Mouse (Mus musculus) intestine, postnatal 0 days (tissue): Measurements from ENCODE around the gene Nup107. TPM values are rescaled to one million over a fixed set of nuclear protein-coding genes. Genes with fewer than 3 reads are reported as not detected.

Experiments
- ATAC-seq: fragments of 200-750 bp; cut with Nextera tagmentation; 2 replicates; pipeline ENCODE4 v1.8.0; 2017; ENCODE audit warnings: mild to moderate bottlenecking, moderate TSS enrichment, moderate library complexity
- H3K27ac ChIP-seq: fragments of 300-500 bp; sonication (generic); 2 replicates; pipeline ENCODE4 v1.5.1; 2014; ENCODE audit warnings: mild to moderate bottlenecking, low read depth, low read length, moderate library complexity
- H3K27me3 ChIP-seq: fragments of 300-500 bp; sonication (generic); replicated peaks from 2 replicates; pipeline ENCODE4 v1.6.1; 2014; ENCODE audit warnings: low read length, mixed read lengths; ENCODE audit not compliant: control insufficient read depth, insufficient read depth
- H3K36me3 ChIP-seq: fragments of 300-500 bp; sonication (generic); 2 replicates; pipeline ENCODE4 v1.6.1; 2014; ENCODE audit warnings: mild to moderate bottlenecking, moderate library complexity; ENCODE audit not compliant: control insufficient read depth, insufficient read depth
- H3K4me1 ChIP-seq: fragments of 300-500 bp; sonication (generic); replicated peaks from 2 replicates; pipeline ENCODE4 v1.6.1; 2014; ENCODE audit warnings: antibody characterized with exemption, low read length, mixed read lengths; ENCODE audit not compliant: control insufficient read depth, insufficient read depth
- H3K4me2 ChIP-seq: fragments of 300-500 bp; sonication (generic); replicated peaks from 2 replicates; pipeline ENCODE4 v1.6.1; 2014; ENCODE audit warnings: low read depth, mild to moderate bottlenecking, moderate library complexity
- H3K4me3 ChIP-seq: fragments of 300-500 bp; sonication (generic); 2 replicates; pipeline ENCODE4 v1.5.1; 2014; ENCODE audit warnings: low read depth, low read length
- H3K9ac ChIP-seq: fragments of 300-500 bp; sonication (generic); 2 replicates; pipeline ENCODE4 v1.6.1; 2014; ENCODE audit warnings: mild to moderate bottlenecking, low read depth, low read length
- H3K9me3 ChIP-seq: fragments of 300-500 bp; sonication (generic); 2 replicates; pipeline ENCODE4 v1.6.1; 2016; ENCODE audit warnings: mixed run types; ENCODE audit not compliant: control insufficient read depth
- CTCF ChIP-seq: sonication (generic); IDR thresholded peaks from 2 replicates; pipeline ENCODE4 v1.5.1; 2016; ENCODE audit warnings: low read depth, mild to moderate bottlenecking, control low read depth, antibody characterized with exemption, moderate library complexity
- WGBS: fragments of 180-500 bp; shearing (Covaris S2); extraction: QIAGEN DNeasy Blood & Tissue Kit; methylation state at CpG from one replicate; pipeline ENCODE4 v1.1.7; 2014; 5-methylcytosine and 5-hydroxymethylcytosine counted together
- polyA plus RNA-seq: library from polyadenylated mRNA; unstranded; fragments of >200 nt; fragmentation: Nextera tagmentation; extraction: Ambion mirVana; gene quantifications from 2 replicates; pipeline ENCODE4 v1.2.1, GENCODE M21; 2015

Nup107 gene
- polyA plus RNA-seq, 1 experiment from 2014 or later: 16.2 TPM

- Histone ChIP-seq H3K27me3 (no peaks in the 10 kb centered on the region), H3K4me3 (no peak overlapping the region), H3K4me2 (no peak overlapping the region), H3K4me1 (no peaks in the 10 kb centered on the region), H3K9me3 (no peaks in the 10 kb centered on the region), H3K27ac (no peak overlapping the region), H3K9ac (no peak overlapping the region), H3K36me3 (peaks cover 7% of the 10 kb centered on the region)
- ATAC-seq: no peak
- 90% methylated on average over 17 of the region's 17 CpGs for WGBS
- no peak for TF ChIP-seq CTCF
Observed at GRCm38 (mm10) chr10:117790421-117791170, 1.9 kb downstream of the Nup107 start.

GRCm38 (mm10) chr10:117790011-117790410, 2.5 kb downstream of the Nup107 start:
- Histone ChIP-seq H3K9me3 (no peaks in the 10 kb centered on the region), H3K27ac (no peak overlapping the region), H3K4me1 (no peaks in the 10 kb centered on the region), H3K4me3 (no peak overlapping the region), H3K9ac (no peak overlapping the region), H3K4me2 (no peak overlapping the region), H3K36me3 (peaks cover 13% of the 10 kb centered on the region), H3K27me3 (no peaks in the 10 kb centered on the region)
- TF ChIP-seq CTCF: no peak
- 92% methylated on average over 1 of the region's 1 CpGs for WGBS
- no peak for ATAC-seq

DNA sequence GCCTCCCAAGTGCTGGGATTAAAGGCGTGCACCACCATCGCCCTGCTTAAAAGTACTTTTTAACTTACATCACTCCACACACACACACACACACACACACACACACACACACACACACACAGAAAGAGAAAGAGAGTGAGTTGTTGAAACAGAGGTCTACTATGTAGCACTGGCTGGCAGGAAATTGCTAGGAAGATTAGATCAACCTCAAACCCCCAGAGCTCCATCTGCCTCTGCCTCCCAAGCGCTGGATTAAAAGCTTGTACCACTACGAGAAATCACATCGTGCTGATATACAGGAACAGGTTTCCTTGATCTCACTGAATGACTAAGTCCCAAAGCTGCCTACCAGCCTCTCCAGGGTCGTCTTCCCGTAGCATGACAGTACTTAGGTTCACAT, 7.9 kb downstream of the Nup107 start:
- H3K9ac ChIP-seq: no peak overlapping the region
- no peak for ATAC-seq
- H3K4me2 ChIP-seq: no peak overlapping the region
- WGBS: 93% methylated on average over 7 of the region's 7 CpGs
- no peaks in the 10 kb centered on the region for H3K27me3 ChIP-seq
- H3K4me1 ChIP-seq: no peaks in the 10 kb centered on the region
- H3K27ac ChIP-seq: no peak overlapping the region
- H3K9me3 ChIP-seq: no peaks in the 10 kb centered on the region
- H3K4me3 ChIP-seq: no peak overlapping the region
- TF ChIP-seq CTCF: no peak
- peaks cover 54% of the 10 kb centered on the region for H3K36me3 ChIP-seq

GRCm38 (mm10) chr10:117783786-117784420, 8.6 kb downstream of the Nup107 start:
- 93% methylated on average over 13 of the region's 13 CpGs for WGBS
- Histone ChIP-seq H3K27me3 (no peaks in the 10 kb centered on the region), H3K27ac (no peak overlapping the region), H3K9ac (no peak overlapping the region), H3K9me3 (no peaks in the 10 kb centered on the region), H3K4me3 (no peak overlapping the region), H3K4me1 (no peaks in the 10 kb centered on the region), H3K36me3 (peaks cover 61% of the 10 kb centered on the region), H3K4me2 (no peak overlapping the region)
- no peak for TF ChIP-seq CTCF
- ATAC-seq: no peak

- 87% methylated on average over 14 of the region's 14 CpGs for WGBS
- no peak; the same call in 1 of the 2 replicates for TF ChIP-seq CTCF
- peaks cover 63% of the 10 kb centered on the region for H3K36me3 ChIP-seq
Observed at GRCm38 (mm10) chr10:117782491-117783260, 9.8 kb downstream of the Nup107 start.

DNA sequence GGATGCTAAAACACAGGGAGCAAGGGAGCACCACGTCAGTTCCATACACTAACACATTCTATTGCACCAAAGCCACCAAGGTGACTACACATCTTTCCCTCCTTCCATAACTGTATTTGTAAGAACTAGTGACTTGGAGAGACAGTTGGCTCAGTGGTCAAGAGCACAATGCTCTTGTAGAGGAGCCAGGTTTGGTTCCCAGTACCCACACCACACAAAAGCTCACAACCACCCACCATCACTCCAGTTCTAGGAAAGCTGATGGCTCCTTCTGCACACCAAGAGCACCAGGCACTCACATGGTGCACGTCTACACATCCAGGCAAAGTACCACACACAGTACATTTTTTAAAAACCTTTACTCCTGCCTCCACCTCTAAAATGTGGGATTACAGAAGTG, 10.4 kb downstream of the Nup107 start:
- no peak for ATAC-seq
- Histone ChIP-seq H3K4me3 (no peak overlapping the region), H3K27ac (no peak overlapping the region), H3K4me1 (no peaks in the 10 kb centered on the region), H3K36me3 (peaks cover 63% of the 10 kb centered on the region), H3K9ac (no peak overlapping the region), H3K9me3 (no peaks in the 10 kb centered on the region), H3K27me3 (no peaks in the 10 kb centered on the region), H3K4me2 (no peak overlapping the region)
- WGBS: 87% methylated on average over 2 of the region's 2 CpGs
- no peak for TF ChIP-seq CTCF

More at GRCm38 (mm10) chr10:117782491-117783260, 9.8 kb downstream of the Nup107 start:
- H3K9ac ChIP-seq: no peak overlapping the region
- no peak for ATAC-seq
- H3K4me2 ChIP-seq: no peak overlapping the region
- no peak overlapping the region for H3K4me3 ChIP-seq
- no peaks in the 10 kb centered on the region for H3K9me3 ChIP-seq
- no peak overlapping the region for H3K27ac ChIP-seq
- no peaks in the 10 kb centered on the region for H3K27me3 ChIP-seq
- no peaks in the 10 kb centered on the region for H3K4me1 ChIP-seq
